Mouse (Mus musculus): ENCODE data around the gene Stap2.
A peak's percentile ranks its signal among the peaks of the same experiment; 100 is the strongest.

GRCm38 (mm10) chr17:55956129-55956528 lies 49.3 kb downstream of the Stap2 start:
- TF ChIP-seq CTCF (IDR thresholded peaks at IDR 0.05; ENCODE audit: control insufficient read depth, insufficient read depth, insufficient replicate concordance, low read depth, low read length) (no peak), POLR2A (IDR thresholded peaks at IDR 0.05; ENCODE audit: control insufficient read depth, low read depth, low read length) (peak; percentile 37; the same call in 1 of the 2 replicates)

Measured in testis, adult 2 months (tissue).